Mouse (Mus musculus) thymus, adult 2 months (tissue): ENCODE data around the gene Ryr3. TPM values are rescaled to one million over a fixed set of nuclear protein-coding genes. Genes with fewer than 3 reads are reported as not detected.

ENCODE experiments used
- DNase-seq: peaks from one replicate; pipeline ENCODE4 v3.0.0; 2021
- H3K27ac ChIP-seq: fragments of 200-500 bp; 2 replicates; pipeline ENCODE4 v1.5.1; 2012; ENCODE audit warnings: low read length, control low read depth; ENCODE audit not compliant: control insufficient read depth, insufficient read depth
- H3K27me3 ChIP-seq: fragments of 200-500 bp; 2 replicates; pipeline ENCODE4 v1.6.1; 2012; ENCODE audit warnings: mild to moderate bottlenecking, low read length, moderate library complexity, mixed read lengths; ENCODE audit not compliant: control insufficient read depth, insufficient read depth
- H3K36me3 ChIP-seq: fragments of 200-500 bp; 2 replicates; pipeline ENCODE4 v1.6.1; 2012; ENCODE audit warnings: mild to moderate bottlenecking, low read length, moderate library complexity; ENCODE audit not compliant: control insufficient read depth, insufficient read depth
- H3K4me1 ChIP-seq: fragments of 200-500 bp; replicated peaks from 2 replicates; pipeline ENCODE4 v1.6.1; 2012; ENCODE audit warnings: low read length; ENCODE audit not compliant: control insufficient read depth, insufficient read depth
- H3K4me3 ChIP-seq: fragments of 200-500 bp; 2 replicates; pipeline ENCODE4 v1.5.1; 2012; ENCODE audit warnings: mild to moderate bottlenecking, low read length, control low read depth, moderate library complexity; ENCODE audit not compliant: control insufficient read depth, insufficient read depth
- CTCF ChIP-seq: fragments of 200-500 bp; IDR thresholded peaks from 2 replicates; pipeline ENCODE4 v1.5.1; 2012; ENCODE audit warnings: mild to moderate bottlenecking, control low read depth, low read length, moderate library complexity, borderline replicate concordance; ENCODE audit not compliant: control insufficient read depth, poor library complexity, insufficient read depth; ENCODE audit errors: extremely low read depth
- POLR2A ChIP-seq: fragments of 200-500 bp; IDR thresholded peaks from 2 replicates; pipeline ENCODE4 v1.6.1; 2012; ENCODE audit warnings: mild to moderate bottlenecking, low read length, control low read depth, moderate library complexity; ENCODE audit not compliant: control insufficient read depth, poor library complexity, insufficient read depth; ENCODE audit errors: extremely low read depth
- WGBS: fragments of 180-500 bp; shearing (Covaris S2); methylation state at CpG from one replicate; pipeline ENCODE4 v1.1.7; 2018; 5-methylcytosine and 5-hydroxymethylcytosine counted together
- polyA plus RNA-seq: library from polyadenylated mRNA; depleted of rRNA; stranded (reverse); fragments of >200 nt; gene quantifications from 2 replicates; pipeline ENCODE4 v1.2.3, GENCODE M21; 2012

Gene Ryr3
- polyA plus RNA-seq, 1 experiment: 0.78 TPM

DNA sequence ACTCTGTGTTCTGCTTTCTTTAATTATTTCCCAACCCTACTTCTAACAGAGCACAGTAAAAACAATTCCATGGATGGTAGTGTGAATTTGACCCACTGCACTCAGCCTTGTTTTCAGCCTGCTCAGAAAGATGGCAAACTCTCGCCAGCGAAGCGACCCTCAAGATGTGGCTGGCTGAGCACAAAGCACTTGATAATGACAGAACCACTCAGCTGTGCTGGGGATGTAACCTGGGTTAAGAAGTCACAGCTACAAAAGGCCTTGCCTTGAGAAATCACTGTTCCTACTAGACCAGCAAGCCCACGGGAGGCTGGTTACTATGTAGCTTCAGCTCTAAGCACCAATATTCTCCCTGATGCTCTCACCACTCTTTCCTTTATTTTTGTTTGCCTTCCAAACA lies 140.5 kb downstream of the Ryr3 start:
- no peak overlapping the region for H3K27ac ChIP-seq
- no peaks in the 10 kb centered on the region for H3K36me3 ChIP-seq
- no peak for DNase-seq
- TF ChIP-seq CTCF: no peak
- TF ChIP-seq POLR2A: no peak
- H3K4me3 ChIP-seq: no peak overlapping the region
- no peaks in the 10 kb centered on the region for H3K27me3 ChIP-seq
- whole genome bisulfite sequencing: 95% methylated on average over 4 of the region's 4 CpGs
- H3K4me1 ChIP-seq: no peaks in the 10 kb centered on the region

DNA sequence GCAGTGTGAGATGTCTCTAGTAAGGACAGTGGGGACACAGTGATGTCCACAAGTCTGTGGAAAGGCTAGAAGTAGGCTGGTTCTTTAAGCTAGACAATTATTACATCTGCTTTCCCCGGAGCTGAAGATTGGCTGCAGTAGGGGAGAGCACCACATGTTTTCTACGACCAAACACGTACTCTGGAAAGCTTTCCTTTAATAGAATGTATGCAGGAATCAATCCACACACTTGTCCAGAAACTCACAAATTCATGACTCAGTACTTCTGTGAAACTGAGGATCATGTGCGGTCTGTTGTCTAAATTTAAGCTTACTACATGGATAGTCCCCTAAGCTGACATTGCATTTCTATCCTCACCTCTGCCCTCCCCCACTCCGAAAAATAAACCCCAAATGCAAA lies 157.5 kb downstream of the Ryr3 start:
- Histone ChIP-seq H3K36me3 (no peaks in the 10 kb centered on the region), H3K27me3 (no peaks in the 10 kb centered on the region), H3K4me1 (no peaks in the 10 kb centered on the region), H3K27ac (no peak overlapping the region), H3K4me3 (no peak overlapping the region)
- 90% methylated on average over 5 of the region's 5 CpGs for WGBS
- no peak for DNase-seq
- TF ChIP-seq CTCF (no peak), POLR2A (no peak)

DNA sequence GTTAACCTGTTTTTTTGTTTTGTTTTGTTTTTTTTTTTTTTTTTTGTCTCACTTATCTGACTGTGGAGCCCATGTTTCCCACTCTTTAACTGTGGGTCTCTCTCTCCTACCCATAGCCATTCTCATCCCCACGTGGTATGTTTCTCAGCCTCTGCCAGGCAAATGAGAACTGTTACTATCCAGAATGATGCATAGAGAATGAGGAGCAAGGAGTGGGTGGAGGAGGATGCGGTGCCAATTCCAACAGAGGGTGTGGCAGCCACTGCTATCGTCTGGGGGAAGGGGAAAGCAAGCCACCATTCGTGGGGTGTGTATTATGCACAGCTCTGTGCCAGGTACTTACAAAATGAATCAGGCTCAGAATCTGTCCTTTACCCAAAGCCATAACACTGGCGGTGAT lies 158.0 kb downstream of the Ryr3 start:
- no peak for TF ChIP-seq POLR2A
- H3K4me1 ChIP-seq: no peaks in the 10 kb centered on the region
- H3K27me3 ChIP-seq: no peaks in the 10 kb centered on the region
- no peak overlapping the region for H3K4me3 ChIP-seq
- WGBS: 73% methylated on average over 5 of the region's 5 CpGs
- no peaks in the 10 kb centered on the region for H3K36me3 ChIP-seq
- no peak overlapping the region for H3K27ac ChIP-seq
- DNase-seq: no peak

DNA sequence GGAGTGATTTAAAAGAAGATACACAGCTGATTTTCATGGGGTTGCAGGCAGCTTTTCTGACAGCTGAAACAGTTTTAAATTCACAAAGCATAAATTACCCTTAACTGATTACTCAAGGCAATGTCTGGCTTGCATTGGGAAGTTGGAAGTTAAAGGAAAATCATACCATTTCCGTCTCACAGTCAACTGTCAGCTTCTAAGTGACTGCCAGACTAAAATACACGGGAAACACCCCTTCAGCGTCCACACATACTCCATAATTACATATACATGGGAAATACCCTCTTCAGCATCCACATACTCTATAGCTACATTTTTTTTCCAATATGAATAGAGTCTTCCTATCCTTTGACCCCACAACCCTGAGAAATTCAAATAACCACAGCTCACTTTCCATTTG lies 158.8 kb downstream of the Ryr3 start:
- no peak overlapping the region for H3K4me3 ChIP-seq
- TF ChIP-seq CTCF (no peak), POLR2A (no peak)
- no peak for DNase-seq
- no peaks in the 10 kb centered on the region for H3K4me1 ChIP-seq
- H3K27ac ChIP-seq: no peak overlapping the region
- 61% methylated on average over 3 of the region's 3 CpGs for WGBS
- H3K36me3 ChIP-seq: no peaks in the 10 kb centered on the region
- no peaks in the 10 kb centered on the region for H3K27me3 ChIP-seq

DNA sequence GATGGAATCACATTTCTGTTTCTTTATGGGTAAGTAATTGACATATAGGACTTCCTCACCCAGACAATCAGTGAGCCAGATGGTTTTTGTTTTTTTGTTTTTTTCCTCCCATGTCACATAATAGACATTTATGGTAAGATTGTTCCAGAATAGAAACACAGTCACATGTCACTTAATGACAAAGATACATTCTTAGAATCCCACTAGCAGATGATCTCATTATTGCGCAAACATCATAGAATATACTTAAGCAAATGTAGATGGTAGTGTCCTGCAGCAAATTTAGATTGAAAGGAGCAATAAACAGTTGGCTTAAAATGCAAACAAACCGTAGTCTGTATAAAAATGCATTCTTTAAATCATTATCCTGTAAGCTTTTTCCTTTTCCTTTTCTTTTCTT lies 161.3 kb downstream of the Ryr3 start:
- Histone ChIP-seq H3K4me1 (no peaks in the 10 kb centered on the region), H3K27ac (no peak overlapping the region), H3K4me3 (no peak overlapping the region), H3K36me3 (no peaks in the 10 kb centered on the region), H3K27me3 (no peaks in the 10 kb centered on the region)
- no peak for DNase-seq
- no peak for TF ChIP-seq POLR2A
- TF ChIP-seq CTCF: no peak
- 99% methylated on average over 2 of the region's 2 CpGs for WGBS

DNA sequence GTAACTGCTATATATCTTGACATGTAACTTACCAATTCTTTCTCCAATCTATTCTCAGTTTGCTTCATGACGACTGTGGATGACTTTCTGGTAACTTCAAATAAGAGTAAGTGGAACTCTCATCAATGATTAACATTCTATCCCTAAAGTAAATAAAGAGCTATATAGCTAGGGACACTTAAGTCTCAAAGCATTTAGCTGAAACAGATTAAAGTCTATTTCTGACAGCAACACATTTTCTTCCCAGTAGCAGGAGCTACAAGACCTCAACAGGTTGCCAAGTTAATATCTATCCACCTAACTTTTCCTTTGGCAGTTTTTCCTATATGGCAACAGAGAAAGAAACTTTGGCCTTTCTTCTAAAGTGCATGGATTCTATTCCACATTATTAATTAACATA lies 167.1 kb downstream of the Ryr3 start:
- WGBS: 88% methylated on average over 1 of the region's 1 CpGs
- Histone ChIP-seq H3K4me1 (no peaks in the 10 kb centered on the region), H3K27me3 (no peaks in the 10 kb centered on the region), H3K36me3 (no peaks in the 10 kb centered on the region), H3K4me3 (no peak overlapping the region), H3K27ac (no peak overlapping the region)
- TF ChIP-seq POLR2A (no peak), CTCF (no peak)
- DNase-seq: no peak

DNA sequence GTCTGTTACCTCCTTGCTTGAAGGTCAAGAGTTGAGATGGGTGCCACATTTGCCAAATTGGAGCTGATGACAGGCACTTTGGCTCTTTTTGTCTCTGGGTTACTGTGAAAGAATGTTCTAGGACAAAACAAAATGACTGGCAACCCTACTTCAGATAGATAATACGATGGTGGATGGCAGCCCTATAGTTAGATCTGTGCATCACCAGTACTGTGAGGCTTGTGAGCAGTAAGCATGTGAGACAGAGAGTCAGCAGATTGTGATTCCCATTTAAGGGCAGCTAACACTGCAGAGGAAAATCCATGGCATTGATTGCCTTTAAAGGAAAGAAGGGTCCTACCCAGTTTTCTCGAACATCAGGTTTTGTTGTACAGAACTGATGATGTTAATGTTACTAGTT lies 180.3 kb downstream of the Ryr3 start:
- no peak overlapping the region for H3K27ac ChIP-seq
- WGBS: 92% methylated on average over 2 of the region's 2 CpGs
- no peak overlapping the region for H3K4me3 ChIP-seq
- no peaks in the 10 kb centered on the region for H3K4me1 ChIP-seq
- H3K36me3 ChIP-seq: no peaks in the 10 kb centered on the region
- no peak for DNase-seq
- H3K27me3 ChIP-seq: no peaks in the 10 kb centered on the region
- TF ChIP-seq CTCF (no peak), POLR2A (no peak)

DNA sequence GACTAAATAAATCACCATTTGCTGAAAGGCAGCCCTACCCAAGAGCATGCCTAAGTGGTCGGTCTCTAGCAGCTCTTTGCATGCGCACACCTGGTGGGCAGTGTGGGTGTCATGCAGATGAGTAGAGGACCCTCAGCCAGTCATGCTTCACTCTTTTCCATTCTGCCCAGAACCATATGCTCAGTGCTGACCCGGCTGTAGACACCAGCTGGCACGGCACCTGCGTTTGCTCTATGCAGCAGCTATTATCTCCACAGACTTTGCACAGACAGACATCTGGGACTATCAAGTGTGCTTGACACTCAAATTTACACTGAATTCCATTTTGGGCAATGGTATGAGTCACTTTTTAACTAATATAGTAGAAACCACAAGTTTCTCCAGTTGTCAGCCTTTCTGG lies 186.2 kb downstream of the Ryr3 start:
- Histone ChIP-seq H3K4me1 (no peaks in the 10 kb centered on the region), H3K27ac (no peak overlapping the region), H3K36me3 (no peaks in the 10 kb centered on the region), H3K4me3 (no peak overlapping the region), H3K27me3 (no peaks in the 10 kb centered on the region)
- 96% methylated on average over 5 of the region's 5 CpGs for WGBS
- TF ChIP-seq CTCF (no peak), POLR2A (no peak)
- no peak for DNase-seq
